Mouse (Mus musculus) MEL (cell line): ENCODE results near the gene Hmg20b. TPM values are rescaled to one million over a fixed set of nuclear protein-coding genes. Genes with fewer than 3 reads are reported as not detected.

Experiments used
- DNase-seq: peaks from one replicate; pipeline ENCODE4 v3.0.0; 2011; ENCODE audit warnings: low read depth, low spot score
- H3K27ac ChIP-seq: 2 replicates; pipeline ENCODE4 v1.5.1; 2012; ENCODE audit warnings: low read depth, mild to moderate bottlenecking, control low read depth, low read length, moderate library complexity; ENCODE audit not compliant: control insufficient read depth
- H3K27me3 ChIP-seq, 2 experiments: fragments of 150-350 bp in 1 of 2; sonication (generic) in 1 of 2; 2 replicates each; pipeline ENCODE4 v1.6.1; 2012; ENCODE audit warnings: low read length in 2 of 2, mild to moderate bottlenecking in 2 of 2, improper control_type of control experiment in 1 of 2, moderate library complexity in 1 of 2; ENCODE audit not compliant: insufficient read depth in 2 of 2, control insufficient read depth in 1 of 2
- H3K36me3 ChIP-seq, 2 experiments: 2 replicates each; pipeline ENCODE4 v1.6.1; 2012 to 2014; ENCODE audit warnings: low read length in 2 of 2, improper control_type of control experiment in 1 of 2, inconsistent platforms in 1 of 2, mild to moderate bottlenecking in 1 of 2; ENCODE audit not compliant: insufficient read depth in 2 of 2, control insufficient read depth in 1 of 2
- H3K4me1 ChIP-seq, 2 experiments: fragments of 150-350 bp in 1 of 2; sonication (generic) in 1 of 2; 2 replicates each; pipeline ENCODE4 v1.6.1; 2012; ENCODE audit warnings: low read length in 2 of 2, improper control_type of control experiment in 1 of 2, mild to moderate bottlenecking in 1 of 2; ENCODE audit not compliant: insufficient read depth in 2 of 2, control insufficient read depth in 1 of 2
- H3K4me3 ChIP-seq, 2 experiments: fragments of 150-350 bp in 1 of 2; sonication (generic) in 1 of 2; 2 replicates each; pipeline ENCODE4 v1.5.1; 2012; ENCODE audit warnings: low read depth in 2 of 2, low read length in 2 of 2, mild to moderate bottlenecking in 2 of 2, moderate library complexity in 2 of 2, control low read depth in 1 of 2, improper control_type of control experiment in 1 of 2; ENCODE audit not compliant: control insufficient read depth in 1 of 2, insufficient read depth in 1 of 2
- H3K79me2 ChIP-seq: 2 replicates; pipeline ENCODE4 v1.6.1; 2012; ENCODE audit warnings: mild to moderate bottlenecking, low read length, moderate library complexity; ENCODE audit not compliant: control insufficient read depth, poor library complexity, insufficient read depth
- H3K9ac ChIP-seq: 2 replicates; pipeline ENCODE4 v1.6.1; 2012; ENCODE audit warnings: low read depth, mild to moderate bottlenecking, control low read depth, low read length, moderate library complexity; ENCODE audit not compliant: control insufficient read depth, poor library complexity, severe bottlenecking
- H3K9me3 ChIP-seq: fragments of 150-350 bp; sonication (generic); replicated peaks from 2 replicates; pipeline ENCODE4 v1.6.1; 2012; ENCODE audit warnings: mild to moderate bottlenecking, low read length, improper control_type of control experiment, moderate library complexity; ENCODE audit not compliant: insufficient read depth
- CHD1 ChIP-seq: IDR thresholded peaks from 2 replicates; pipeline ENCODE4 v1.6.1; 2012; ENCODE audit warnings: low read depth, mild to moderate bottlenecking, inconsistent platforms, low read length, improper control_type of control experiment
- CHD2 ChIP-seq: IDR thresholded peaks from 2 replicates; pipeline ENCODE4 v1.6.1; 2011; ENCODE audit warnings: low read length, improper control_type of control experiment
- EP300 ChIP-seq, 2 experiments: IDR thresholded peaks; 2 replicates each; pipeline ENCODE4 v1.6.1; 2011; ENCODE audit warnings: improper control_type of control experiment in 2 of 2, low read length in 2 of 2, low read depth in 1 of 2, mild to moderate bottlenecking in 1 of 2
- GABPA ChIP-seq: IDR thresholded peaks from 2 replicates; pipeline ENCODE4 v1.6.1; 2012; ENCODE audit warnings: low read depth, mild to moderate bottlenecking, inconsistent platforms, low read length, improper control_type of control experiment, moderate library complexity
- GATA1 ChIP-seq: IDR thresholded peaks from 2 replicates; pipeline ENCODE4 v1.6.1; 2011; ENCODE audit warnings: low read depth, low read length, improper control_type of control experiment
- HCFC1 ChIP-seq: IDR thresholded peaks from 2 replicates; pipeline ENCODE4 v1.6.1; 2012; ENCODE audit warnings: low read depth, mild to moderate bottlenecking, inconsistent platforms, low read length, improper control_type of control experiment, moderate library complexity
- KAT2A ChIP-seq: conservative IDR thresholded peaks from 2 replicates; pipeline ENCODE4 v1.6.1; 2012; ENCODE audit warnings: low read depth, low read length, improper control_type of control experiment, inconsistent platforms
- MAX ChIP-seq: IDR thresholded peaks from 2 replicates; pipeline ENCODE4 v1.6.1; 2011; ENCODE audit warnings: low read length, improper control_type of control experiment
- MAZ ChIP-seq: IDR thresholded peaks from 2 replicates; pipeline ENCODE4 v1.6.1; 2012; ENCODE audit warnings: low read depth, mild to moderate bottlenecking, inconsistent platforms, low read length, improper control_type of control experiment
- MXI1 ChIP-seq: IDR thresholded peaks from 2 replicates; pipeline ENCODE4 v1.6.1; 2011; ENCODE audit warnings: mild to moderate bottlenecking, low read depth, low read length, improper control_type of control experiment
- MYC ChIP-seq: IDR thresholded peaks from 2 replicates; pipeline ENCODE4 v1.6.1; 2011; ENCODE audit warnings: low read depth, mild to moderate bottlenecking, low read length, improper control_type of control experiment, moderate library complexity
- NELFE ChIP-seq: IDR thresholded peaks from 2 replicates; pipeline ENCODE4 v1.6.1; 2011; ENCODE audit warnings: low read depth, low read length, improper control_type of control experiment
- NRF1 ChIP-seq: IDR thresholded peaks from 2 replicates; pipeline ENCODE4 v1.6.1; 2014; ENCODE audit warnings: low read depth, mild to moderate bottlenecking, inconsistent platforms, low read length, improper control_type of control experiment, moderate library complexity; ENCODE audit not compliant: poor library complexity, insufficient read depth, severe bottlenecking
- RAD21 ChIP-seq: IDR thresholded peaks from 2 replicates; pipeline ENCODE4 v1.6.1; 2011; ENCODE audit warnings: mild to moderate bottlenecking, low read depth, low read length, improper control_type of control experiment
- RCOR1 ChIP-seq: IDR thresholded peaks from 2 replicates; pipeline ENCODE4 v1.6.1; 2012; ENCODE audit warnings: low read depth, mild to moderate bottlenecking, inconsistent platforms, low read length, improper control_type of control experiment
- SMC3 ChIP-seq: IDR thresholded peaks from 2 replicates; pipeline ENCODE4 v1.6.1; 2011; ENCODE audit warnings: low read depth, low read length, improper control_type of control experiment
- TAL1 ChIP-seq: IDR thresholded peaks from 2 replicates; pipeline ENCODE4 v1.6.1; 2012; ENCODE audit warnings: mild to moderate bottlenecking, inconsistent platforms, low read length, moderate library complexity, mixed read lengths
- TBP ChIP-seq: IDR thresholded peaks from 2 replicates; pipeline ENCODE4 v1.8.0; 2011; ENCODE audit warnings: low read depth, low read length, improper control_type of control experiment
- TCF12 ChIP-seq: IDR thresholded peaks from 2 replicates; pipeline ENCODE4 v1.6.1; 2014; ENCODE audit warnings: low read depth, mild to moderate bottlenecking, inconsistent platforms, low read length, improper control_type of control experiment, moderate library complexity
- USF1 ChIP-seq: IDR thresholded peaks from 2 replicates; pipeline ENCODE4 v1.6.1; 2014; ENCODE audit warnings: low read depth, mild to moderate bottlenecking, inconsistent platforms, low read length, improper control_type of control experiment, moderate library complexity
- USF2 ChIP-seq, 2 experiments: IDR thresholded peaks; 2 replicates each; pipeline ENCODE4 v1.6.1; 2011 to 2012; ENCODE audit warnings: improper control_type of control experiment in 2 of 2, low read length in 2 of 2, borderline replicate concordance in 1 of 2, inconsistent platforms in 1 of 2, low read depth in 1 of 2, mild to moderate bottlenecking in 1 of 2; ENCODE audit not compliant: insufficient read depth in 1 of 2
- ZC3H11A ChIP-seq: IDR thresholded peaks from 2 replicates; pipeline ENCODE4 v1.6.1; 2012; ENCODE audit warnings: low read depth, mild to moderate bottlenecking, inconsistent platforms, low read length, improper control_type of control experiment
- ZNF384 ChIP-seq: IDR thresholded peaks from 2 replicates; pipeline ENCODE4 v1.6.1; 2012; ENCODE audit warnings: low read depth, mild to moderate bottlenecking, inconsistent platforms, low read length, improper control_type of control experiment
- polyA plus RNA-seq, 2 experiments: library from polyadenylated mRNA; stranded (reverse) in 1 of 2; unstranded in 1 of 2; fragments of >175 nt in 1 of 2; fragments of >200 nt in 1 of 2; gene quantifications; 2 replicates each; pipeline versions ENCODE4 v1.2.1 to v1.2.4; 2012; ENCODE audit warnings: low replicate concordance in 2 of 2, low read depth in 1 of 2; ENCODE audit not compliant: insufficient read length in 2 of 2, insufficient read depth in 1 of 2, missing spikeins in 1 of 2
- total RNA-seq: library from RNA; depleted of rRNA; stranded (reverse); fragments of 300-350 nt; gene quantifications from 2 replicates; pipeline ENCODE4 v1.2.3, GENCODE M21; 2012

The Hmg20b gene
- total and polyA plus RNA-seq, 3 experiments = 27.0 to 92.7 TPM; not detected in 1

GRCm38 (mm10) chr10:81329194-81329975 lies 20.9 kb downstream of the Hmg20b start:
- Histone ChIP-seq H3K4me1 (no peaks in the 10 kb centered on the region), H3K79me2 (no peaks in the 10 kb centered on the region), H3K9me3 (no peaks in the 10 kb centered on the region), H3K4me3 (no peak overlapping the region), H3K27me3 (no peaks in the 10 kb centered on the region), H3K27ac (no peak overlapping the region), H3K9ac (no peak overlapping the region), H3K36me3 (no peaks in the 10 kb centered on the region)
- no peak for DNase-seq
- no peak for TF ChIP-seq GATA1
- TF ChIP-seq MXI1 = no peak
- no peak for TF ChIP-seq CHD1
- no peak for TF ChIP-seq RCOR1

- no peak for DNase-seq
- H3K79me2 ChIP-seq = no peaks in the 10 kb centered on the region
- H3K9me3 ChIP-seq = no peaks in the 10 kb centered on the region
- no peak for TF ChIP-seq NELFE
- no peak for TF ChIP-seq EP300 (IDR thresholded peaks at IDR 0.05; ENCODE audit: low read depth in 1 of 2, low read length in 2 of 2)
- no peak for TF ChIP-seq SMC3
- no peak for TF ChIP-seq RAD21
- no peak for TF ChIP-seq MAZ
- TF ChIP-seq RCOR1 = no peak
- TF ChIP-seq KAT2A = no peak
- TF ChIP-seq ZNF384 = no peak
- no peak for TF ChIP-seq ZC3H11A
- no peak within 1 kb of the TSS for H3K4me3 ChIP-seq
- H3K9ac ChIP-seq = no peak within 1 kb of the TSS
- H3K27me3 ChIP-seq = no peaks in the 10 kb centered on the region
- H3K27ac ChIP-seq = no peak within 1 kb of the TSS
- no peaks in the 10 kb centered on the region for H3K4me1 ChIP-seq
- H3K36me3 ChIP-seq = no peaks in the 10 kb centered on the region
Measured at GRCm38 (mm10) chr10:81328386-81328785, 21.9 kb downstream of the Hmg20b start, which contains the start of gene Tbxa2r. Gene Tbxa2r, plus strand, starts transcription at chr10:81328731.

DNA sequence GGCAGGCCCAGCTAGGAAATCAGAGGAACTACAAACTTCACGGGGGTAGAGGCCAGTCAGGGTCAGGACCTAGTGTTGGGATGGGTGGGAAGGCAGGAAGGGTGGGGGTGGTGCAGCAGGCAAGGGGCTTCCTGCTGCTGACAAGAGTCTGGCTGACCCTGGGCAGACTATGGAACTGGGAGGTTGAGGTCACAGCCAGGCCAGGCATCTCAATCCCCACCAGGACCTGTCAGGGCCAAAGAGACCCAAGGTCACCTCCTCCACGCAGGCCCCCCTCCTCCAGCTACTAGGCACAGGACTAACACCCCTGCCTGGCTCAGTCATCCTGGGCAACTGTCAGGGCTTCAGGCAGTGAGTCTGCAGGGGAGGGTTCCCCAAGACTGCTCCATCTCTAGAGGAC lies 22.3 kb downstream of the Hmg20b start:
- Histone ChIP-seq H3K27ac (no peak overlapping the region), H3K4me1 (no peaks in the 10 kb centered on the region), H3K4me3 (no peak overlapping the region)

More for the DNA sequence above, 22.3 kb downstream of the Hmg20b start:
- Histone ChIP-seq H3K79me2 (peaks cover 1% of the 10 kb centered on the region), H3K27me3 (no peaks in the 10 kb centered on the region), H3K9ac (no peak overlapping the region), H3K9me3 (no peaks in the 10 kb centered on the region), H3K36me3 (0 out of 4 replicates have a peak, but pooled peaks cover 0 to 2% of the 10 kb centered on the region in 2 experiments)
- no peak for DNase-seq
- no peak for TF ChIP-seq HCFC1
- TF ChIP-seq USF1 = no peak
- TF ChIP-seq EP300 (IDR thresholded peaks at IDR 0.05; ENCODE audit: low read depth in 1 of 2, low read length in 2 of 2) = no peak
- no peak for TF ChIP-seq USF2 (IDR thresholded peaks at IDR 0.05; ENCODE audit: borderline replicate concordance in 1 of 2, insufficient read depth in 1 of 2, low read depth in 1 of 2, low read length in 2 of 2)
- no peak for TF ChIP-seq NRF1
- no peak for TF ChIP-seq MYC
- TF ChIP-seq CHD1 = no peak
- no peak for TF ChIP-seq TCF12
- TF ChIP-seq CHD2 = no peak
- TF ChIP-seq RCOR1 = no peak
- no peak for TF ChIP-seq MXI1
- no peak for TF ChIP-seq TBP
- TF ChIP-seq MAX = no peak
- no peak for TF ChIP-seq GABPA
- no peak for TF ChIP-seq TAL1
